Mouse (Mus musculus) embryo, embryonic 10 days (tissue): ENCODE measurements around the gene Sema4b.

ENCODE experiments used
- DNase-seq: peaks from one replicate; pipeline ENCODE4 v3.0.0-alpha.2; 2015; ENCODE audit warnings: low spot score

Gene Sema4b

GRCm38 (mm10) chr7:80268897-80269750 is 82.5 kb downstream of the Sema4b start, which contains the start of gene Vps33b:
TSS of gene Vps33b (plus strand) at chr7:80269649.
- DNase-seq = peak; percentile 97

- DNase-seq = peak; percentile 12
Measured at GRCm38 (mm10) chr7:80269751-80270255, 83.2 kb downstream of the Sema4b start.

- no peak for DNase-seq
Measured at GRCm38 (mm10) chr7:80273456-80273855, 86.8 kb downstream of the Sema4b start.
